Mouse (Mus musculus): ENCODE measurements around the gene Zfyve9. TPM values are rescaled to one million over a fixed set of nuclear protein-coding genes. Genes with fewer than 3 reads are reported as not detected.

Gene Zfyve9
- polyA plus RNA-seq, 1 experiment from 2014 or later, result 5.0 TPM

- H3K9me3 ChIP-seq (ENCODE audit: control insufficient read depth), result no peaks in the 10 kb centered on the region
- no peaks in the 10 kb centered on the region for H3K4me1 ChIP-seq (replicated peaks; ENCODE audit: control insufficient read depth, insufficient read depth, low read length)
- ATAC-seq, result no peak
- no peak overlapping the region for H3K4me3 ChIP-seq (ENCODE audit: low read depth, low read length)
- no peak for TF ChIP-seq CTCF (IDR thresholded peaks at IDR 0.05; ENCODE audit: low read depth)
- no peak overlapping the region for H3K9ac ChIP-seq (ENCODE audit: low read depth, low read length)
- H3K27me3 ChIP-seq (replicated peaks; ENCODE audit: control insufficient read depth, insufficient read depth, low read length), result no peaks in the 10 kb centered on the region
- WGBS, result 69% methylated on average over 5 of the region's 5 CpGs
- no peak overlapping the region for H3K4me2 ChIP-seq (replicated peaks; ENCODE audit: low read depth)
- 0 out of 2 replicates have a peak overlapping the region, but pooled peaks have one; percentile 41 for H3K27ac ChIP-seq (ENCODE audit: low read depth, low read length)
- peaks cover 43% of the 10 kb centered on the region; the same call in 1 of the 2 replicates for H3K36me3 ChIP-seq (ENCODE audit: control insufficient read depth, insufficient read depth)
Observed at GRCm38 (mm10) chr4:108638752-108639151, 141.8 kb downstream of the Zfyve9 start.

- no peak overlapping the region for H3K4me2 ChIP-seq (replicated peaks; ENCODE audit: low read depth)
- H3K27me3 ChIP-seq (replicated peaks; ENCODE audit: control insufficient read depth, insufficient read depth, low read length), result no peaks in the 10 kb centered on the region
- no peak for ATAC-seq
- H3K9me3 ChIP-seq (ENCODE audit: control insufficient read depth), result no peaks in the 10 kb centered on the region
- H3K27ac ChIP-seq (ENCODE audit: low read depth, low read length), result no peak overlapping the region
- WGBS, result 97% methylated on average over 3 of the region's 3 CpGs
- H3K4me3 ChIP-seq (ENCODE audit: low read depth, low read length), result no peak overlapping the region
- no peak overlapping the region for H3K9ac ChIP-seq (ENCODE audit: low read depth, low read length)
- no peak for TF ChIP-seq CTCF (IDR thresholded peaks at IDR 0.05; ENCODE audit: low read depth)
- peaks cover 54% of the 10 kb centered on the region for H3K36me3 ChIP-seq (ENCODE audit: control insufficient read depth, insufficient read depth)
- no peaks in the 10 kb centered on the region for H3K4me1 ChIP-seq (replicated peaks; ENCODE audit: control insufficient read depth, insufficient read depth, low read length)
Observed at GRCm38 (mm10) chr4:108637721-108638120, 142.9 kb downstream of the Zfyve9 start.

GRCm38 (mm10) chr4:108635101-108635500 lies 145.5 kb downstream of the Zfyve9 start:
- H3K4me3 ChIP-seq (ENCODE audit: low read depth, low read length), result no peak overlapping the region
- H3K27ac ChIP-seq (ENCODE audit: low read depth, low read length), result no peak overlapping the region
- no peak for ATAC-seq
- no peaks in the 10 kb centered on the region for H3K4me1 ChIP-seq (replicated peaks; ENCODE audit: control insufficient read depth, insufficient read depth, low read length)
- no peak for TF ChIP-seq CTCF (IDR thresholded peaks at IDR 0.05; ENCODE audit: low read depth)
- no peak overlapping the region for H3K9ac ChIP-seq (ENCODE audit: low read depth, low read length)
- no peak overlapping the region for H3K4me2 ChIP-seq (replicated peaks; ENCODE audit: low read depth)
- peaks cover 73% of the 10 kb centered on the region for H3K36me3 ChIP-seq (ENCODE audit: control insufficient read depth, insufficient read depth)
- H3K27me3 ChIP-seq (replicated peaks; ENCODE audit: control insufficient read depth, insufficient read depth, low read length), result no peaks in the 10 kb centered on the region
- no peaks in the 10 kb centered on the region for H3K9me3 ChIP-seq (ENCODE audit: control insufficient read depth)

- Histone ChIP-seq H3K27me3 (replicated peaks; ENCODE audit: control insufficient read depth, insufficient read depth, low read length) (no peaks in the 10 kb centered on the region), H3K4me2 (replicated peaks; ENCODE audit: low read depth) (no peak overlapping the region), H3K4me3 (ENCODE audit: low read depth, low read length) (no peak overlapping the region), H3K9ac (ENCODE audit: low read depth, low read length) (no peak overlapping the region), H3K9me3 (ENCODE audit: control insufficient read depth) (no peaks in the 10 kb centered on the region), H3K27ac (ENCODE audit: low read depth, low read length) (no peak overlapping the region), H3K4me1 (replicated peaks; ENCODE audit: control insufficient read depth, insufficient read depth, low read length) (no peaks in the 10 kb centered on the region), H3K36me3 (ENCODE audit: control insufficient read depth, insufficient read depth) (peaks cover 73% of the 10 kb centered on the region)
- no peak for TF ChIP-seq CTCF (IDR thresholded peaks at IDR 0.05; ENCODE audit: low read depth)
- 83% methylated on average over 4 of the region's 4 CpGs for WGBS
- no peak for ATAC-seq
Observed at GRCm38 (mm10) chr4:108634696-108635095, 145.9 kb downstream of the Zfyve9 start.

- WGBS, result 86% methylated on average over 12 of the region's 12 CpGs
- Histone ChIP-seq H3K36me3 (ENCODE audit: control insufficient read depth, insufficient read depth) (peaks cover 79% of the 10 kb centered on the region), H3K4me2 (replicated peaks; ENCODE audit: low read depth) (no peak overlapping the region)
Observed at GRCm38 (mm10) chr4:108633703-108634102, 146.9 kb downstream of the Zfyve9 start.

GRCm38 (mm10) chr4:108631616-108632015 lies 149.0 kb downstream of the Zfyve9 start:
- WGBS, result 92% methylated on average over 4 of the region's 4 CpGs
- Histone ChIP-seq H3K36me3 (ENCODE audit: control insufficient read depth, insufficient read depth) (peaks cover 92% of the 10 kb centered on the region), H3K4me1 (replicated peaks; ENCODE audit: control insufficient read depth, insufficient read depth, low read length) (no peaks in the 10 kb centered on the region), H3K9ac (ENCODE audit: low read depth, low read length) (no peak overlapping the region), H3K4me3 (ENCODE audit: low read depth, low read length) (no peak overlapping the region), H3K9me3 (ENCODE audit: control insufficient read depth) (no peaks in the 10 kb centered on the region), H3K27ac (ENCODE audit: low read depth, low read length) (no peak overlapping the region), H3K4me2 (replicated peaks; ENCODE audit: low read depth) (no peak overlapping the region), H3K27me3 (replicated peaks; ENCODE audit: control insufficient read depth, insufficient read depth, low read length) (no peaks in the 10 kb centered on the region)
- ATAC-seq, result no peak
- TF ChIP-seq CTCF (IDR thresholded peaks at IDR 0.05; ENCODE audit: low read depth), result no peak

More at GRCm38 (mm10) chr4:108633703-108634102, 146.9 kb downstream of the Zfyve9 start:
- no peak overlapping the region for H3K27ac ChIP-seq (ENCODE audit: low read depth, low read length)
- no peaks in the 10 kb centered on the region for H3K9me3 ChIP-seq (ENCODE audit: control insufficient read depth)
- H3K4me1 ChIP-seq (replicated peaks; ENCODE audit: control insufficient read depth, insufficient read depth, low read length), result no peaks in the 10 kb centered on the region
- no peak for ATAC-seq
- H3K27me3 ChIP-seq (replicated peaks; ENCODE audit: control insufficient read depth, insufficient read depth, low read length), result no peaks in the 10 kb centered on the region
- no peak for TF ChIP-seq CTCF (IDR thresholded peaks at IDR 0.05; ENCODE audit: low read depth)
- no peak overlapping the region for H3K9ac ChIP-seq (ENCODE audit: low read depth, low read length)
- no peak overlapping the region for H3K4me3 ChIP-seq (ENCODE audit: low read depth, low read length)

GRCm38 (mm10) chr4:108630096-108630495 lies 150.5 kb downstream of the Zfyve9 start:
- 92% methylated on average over 9 of the region's 9 CpGs for WGBS
- Histone ChIP-seq H3K4me2 (replicated peaks; ENCODE audit: low read depth) (no peak overlapping the region), H3K9ac (ENCODE audit: low read depth, low read length) (no peak overlapping the region), H3K4me1 (replicated peaks; ENCODE audit: control insufficient read depth, insufficient read depth, low read length) (no peaks in the 10 kb centered on the region), H3K27me3 (replicated peaks; ENCODE audit: control insufficient read depth, insufficient read depth, low read length) (no peaks in the 10 kb centered on the region), H3K9me3 (ENCODE audit: control insufficient read depth) (no peaks in the 10 kb centered on the region), H3K36me3 (ENCODE audit: control insufficient read depth, insufficient read depth) (peaks cover 96% of the 10 kb centered on the region), H3K27ac (ENCODE audit: low read depth, low read length) (no peak overlapping the region), H3K4me3 (ENCODE audit: low read depth, low read length) (no peak overlapping the region)
- no peak for TF ChIP-seq CTCF (IDR thresholded peaks at IDR 0.05; ENCODE audit: low read depth)
- no peak for ATAC-seq
